Comparison of ENCODE assay signal across 15 mouse cellular contexts in the genomic region with DNA sequence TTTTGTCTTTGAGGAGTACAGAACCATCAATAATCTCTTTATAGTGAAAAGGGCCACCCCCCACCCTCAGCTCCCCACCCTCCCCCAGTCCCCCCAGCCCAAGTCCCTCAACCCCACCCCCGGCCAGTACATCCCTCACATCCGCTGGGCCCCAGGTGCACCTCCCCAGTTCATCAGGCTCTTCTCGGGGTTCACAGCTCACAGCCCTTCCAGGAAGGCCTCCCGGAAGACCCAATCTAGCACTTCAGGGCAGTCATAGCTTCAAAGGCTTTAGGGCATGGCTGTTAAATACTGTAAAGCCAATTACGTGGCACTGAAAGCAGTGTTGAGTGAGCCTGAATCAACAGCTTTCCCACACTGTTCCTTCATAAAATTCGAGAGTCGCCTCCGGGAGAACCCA. TPM values are rescaled to one million over a fixed set of nuclear protein-coding genes. Genes with fewer than 3 reads are reported as not detected.
DNase-seq lines count a peak whose midpoint lies in the region; ATAC-seq and TF ChIP-seq lines count a peak whose summit lies in the region.
"Had no signal": no experiment of that assay in that cellular context is flagged by ENCODE, and none has a peak within 500 bp of the region (broad histone marks: within the 10 kb centered on the region; RNA-seq: fewer than 3 reads in every experiment).

No protein-coding gene starts in this region.

- no peak overlapping the region for H3K27ac ChIP-seq in heart, embryonic 15.5 days
- no peak overlapping the region for H3K27ac ChIP-seq in midbrain, embryonic 14.5 days (replicated peaks; ENCODE audit: low read depth, low read length)
- no peak overlapping the region for H3K27ac ChIP-seq in midbrain, postnatal 0 days (ENCODE audit: low read depth, low read length)
- no peak overlapping the region for H3K27ac ChIP-seq in intestine, embryonic 16.5 days (ENCODE audit: low read length)
- H3K27ac ChIP-seq: embryonic facial prominence, embryonic 12.5 days had no signal

- ATAC-seq in heart, embryonic 15.5 days (replicated peaks; ENCODE audit: insufficient number of reproducible peaks, insufficient read depth, low FRiP score, low read depth), result no peak
- ATAC-seq in midbrain, embryonic 14.5 days (ENCODE audit: low FRiP score, low TSS enrichment), result no peak
- no peak for ATAC-seq in midbrain, postnatal 0 days (ENCODE audit: low FRiP score)
- no peak for ATAC-seq in intestine, embryonic 16.5 days

- WGBS in heart, embryonic 15.5 days, result 50% methylated on average over 8 of the region's 8 CpGs
- WGBS in midbrain, embryonic 14.5 days, result 67% methylated on average over 8 of the region's 8 CpGs
- WGBS in midbrain, postnatal 0 days, result 58% methylated on average over 8 of the region's 8 CpGs
- WGBS in intestine, embryonic 16.5 days, result 59% methylated on average over 8 of the region's 8 CpGs

- DNase-seq in heart, adult 9 months (ENCODE audit: low spot score in 2 of 2), result no peak
- no peak for DNase-seq in midbrain, embryonic 14.5 days
- no peak for DNase-seq in midbrain, postnatal 0 days (ENCODE audit: low spot score)
- DNase-seq in induced T-regulatory cell, adult 2 months (ENCODE audit: low read depth), result peak; percentile 70
- DNase-seq in thymus, postnatal 14 days, result peak; percentile 61
- no peak for DNase-seq in adrenal gland, adult 18-20 months (ENCODE audit: low spot score in 2 of 2)
- DNase-seq: adrenal gland, postnatal 25 days; B cell, adult 2 months; cerebellum, adult 18-20 months; kidney, postnatal 36 days; left cerebral cortex, postnatal 4 days; right cerebral cortex, postnatal 4 days had no signal

- H3K4me1 ChIP-seq in heart, embryonic 15.5 days (replicated peaks), result peaks cover 35% of the 10 kb centered on the region
- H3K4me1 ChIP-seq in midbrain, embryonic 14.5 days (ENCODE audit: control insufficient read depth, insufficient read depth, low read length), result no peaks in the 10 kb centered on the region
- H3K4me1 ChIP-seq in midbrain, postnatal 0 days (ENCODE audit: insufficient read depth, low read length), result peaks cover 1% of the 10 kb centered on the region; the same call in 1 of the 2 replicates
- peaks cover 3% of the 10 kb centered on the region; the same call in 1 of the 2 replicates for H3K4me1 ChIP-seq in intestine, embryonic 16.5 days (ENCODE audit: control insufficient read depth, insufficient read depth, low read length)

- no peak overlapping the region for H3K4me3 ChIP-seq in heart, embryonic 15.5 days
- no peak overlapping the region for H3K4me3 ChIP-seq in midbrain, embryonic 14.5 days (replicated peaks; ENCODE audit: low read depth, low read length)
- H3K4me3 ChIP-seq in midbrain, postnatal 0 days (ENCODE audit: low read depth, low read length), result no peak overlapping the region
- H3K4me3 ChIP-seq in intestine, embryonic 16.5 days (ENCODE audit: low read length), result no peak overlapping the region
- H3K4me3 ChIP-seq: embryonic facial prominence, embryonic 12.5 days had no signal

- no peaks in the 10 kb centered on the region for H3K9me3 ChIP-seq in heart, embryonic 15.5 days (replicated peaks)
- peaks cover 4% of the 10 kb centered on the region; the same call in 1 of the 2 replicates for H3K9me3 ChIP-seq in midbrain, embryonic 14.5 days (ENCODE audit: control insufficient read depth, low read length)
- no peaks in the 10 kb centered on the region for H3K9me3 ChIP-seq in midbrain, postnatal 0 days (ENCODE audit: low read length)
- peaks cover 7% of the 10 kb centered on the region; the same call in 1 of the 2 replicates for H3K9me3 ChIP-seq in intestine, embryonic 16.5 days (ENCODE audit: control insufficient read depth, low read length)

- peak overlapping the region; percentile 34; the same call in 1 of the 2 replicates for H3K4me2 ChIP-seq in heart, embryonic 15.5 days
- H3K4me2 ChIP-seq in midbrain, embryonic 14.5 days (ENCODE audit: low read length), result peak overlapping the region; percentile 17
- H3K4me2 ChIP-seq in midbrain, postnatal 0 days (ENCODE audit: low read depth, low read length, poor library complexity, severe bottlenecking), result no peak overlapping the region
- H3K4me2 ChIP-seq in intestine, embryonic 16.5 days (ENCODE audit: low read depth, low read length), result no peak overlapping the region

- no peak for TF ChIP-seq CTCF in midbrain, postnatal 0 days (IDR thresholded peaks at IDR 0.05)

- H3K36me3 ChIP-seq in heart, embryonic 15.5 days, result peaks cover 11% of the 10 kb centered on the region
- H3K36me3 ChIP-seq in midbrain, embryonic 14.5 days (ENCODE audit: control insufficient read depth, insufficient read depth, low read length), result no peaks in the 10 kb centered on the region
- no peaks in the 10 kb centered on the region for H3K36me3 ChIP-seq in midbrain, postnatal 0 days (ENCODE audit: insufficient read depth, low read length)
- no peaks in the 10 kb centered on the region for H3K36me3 ChIP-seq in intestine, embryonic 16.5 days (ENCODE audit: control insufficient read depth, insufficient read depth, low read length)

- peaks cover 13% of the 10 kb centered on the region for H3K27me3 ChIP-seq in heart, embryonic 15.5 days
- peaks cover 4% of the 10 kb centered on the region for H3K27me3 ChIP-seq in midbrain, embryonic 14.5 days (ENCODE audit: control insufficient read depth, insufficient read depth, low read length)
- H3K27me3 ChIP-seq in midbrain, postnatal 0 days (ENCODE audit: insufficient read depth, low read length), result peaks cover 9% of the 10 kb centered on the region
- peaks cover 16% of the 10 kb centered on the region for H3K27me3 ChIP-seq in intestine, embryonic 16.5 days (replicated peaks; ENCODE audit: control insufficient read depth, insufficient read depth, low read length)

- H3K9ac ChIP-seq in heart, embryonic 15.5 days, result no peak overlapping the region
- H3K9ac ChIP-seq in midbrain, embryonic 14.5 days (replicated peaks; ENCODE audit: low read length), result no peak overlapping the region
- no peak overlapping the region for H3K9ac ChIP-seq in midbrain, postnatal 0 days (replicated peaks; ENCODE audit: low read length, poor library complexity, severe bottlenecking)
- H3K9ac ChIP-seq in intestine, embryonic 16.5 days (ENCODE audit: low read depth, low read length), result no peak overlapping the region
- H3K9ac ChIP-seq: embryonic facial prominence, embryonic 12.5 days had no signal

RNA-seq across cellular contexts. Expression of a gene that starts 5.7 kb away (rescaled TPM):
- 1.1 and 2.1 TPM in 2 replicates for polyA plus RNA-seq in heart, embryonic 15.5 days (2015; fragmentation: Nextera tagmentation; extraction: Ambion mirVana)
- 2.9 and 3.5 TPM in 2 replicates for polyA plus RNA-seq in midbrain, embryonic 14.5 days (2014; fragmentation: Nextera tagmentation; extraction: Ambion mirVana)
- total RNA-seq in midbrain, postnatal 0 days (2014; rRNA removed), result 13.7 and 15.0 TPM in 2 replicates
- polyA plus RNA-seq in midbrain, postnatal 0 days (2015; fragmentation: Nextera tagmentation; extraction: Ambion mirVana), result 0.60 and 0.79 TPM in 2 replicates
- polyA plus RNA-seq in intestine, embryonic 16.5 days (2015; fragmentation: Nextera tagmentation; extraction: Ambion mirVana), result 0.51 and 0.70 TPM in 2 replicates
- 1 to 10 TPM; 2.9 to 3.7 TPM for total RNA-seq in adrenal gland, adult 18-20 months (2021)

RNA-seq across cellular contexts. Expression of a gene that starts 29.6 kb away (rescaled TPM):
- polyA plus RNA-seq in heart, embryonic 15.5 days (2015; fragmentation: Nextera tagmentation; extraction: Ambion mirVana), result 16.9 and 19.5 TPM in 2 replicates
- 29.5 and 31.0 TPM in 2 replicates for polyA plus RNA-seq in midbrain, embryonic 14.5 days (2014; fragmentation: Nextera tagmentation; extraction: Ambion mirVana)
- 43.4 and 47.6 TPM in 2 replicates for total RNA-seq in midbrain, postnatal 0 days (2014; rRNA removed)
- 21.5 and 22.5 TPM in 2 replicates for polyA plus RNA-seq in midbrain, postnatal 0 days (2015; fragmentation: Nextera tagmentation; extraction: Ambion mirVana)
- polyA plus RNA-seq in intestine, embryonic 16.5 days (2015; fragmentation: Nextera tagmentation; extraction: Ambion mirVana), result 9.1 and 9.5 TPM in 2 replicates
- 10 to 100 TPM; 12.7 to 14.6 TPM for total RNA-seq in adrenal gland, adult 18-20 months (2021)

Comparison
In these comparisons a context has a peak if more than half of its experiments do, and no peak if none do; other contexts are left out.
1. H3K4me2 ChIP-seq: peak in heart, embryonic 15.5 days (single experiment) and midbrain, embryonic 14.5 days (single experiment); none in midbrain, postnatal 0 days (single experiment) and intestine, embryonic 16.5 days (single experiment).
2. DNase-seq: peak in induced T-regulatory cell, adult 2 months (single experiment) and thymus, postnatal 14 days (single experiment); none in heart, adult 9 months (0 of 2), midbrain, embryonic 14.5 days (single experiment), midbrain, postnatal 0 days (single experiment) and adrenal gland, adult 18-20 months (0 of 2).